Mouse (Mus musculus) hindbrain, postnatal 0 days (tissue): ENCODE measurements around the gene Cct8. TPM values are rescaled to one million over a fixed set of nuclear protein-coding genes. Genes with fewer than 3 reads are reported as not detected.

Source experiments
- ATAC-seq: fragments of 200-750 bp; cut with Nextera tagmentation; 2 replicates; pipeline ENCODE4 v1.8.0; 2017; ENCODE audit warnings: mild to moderate bottlenecking, moderate TSS enrichment, moderate library complexity
- DNase-seq: peaks from one replicate; pipeline ENCODE4 v3.0.0-alpha.2; 2015; ENCODE audit warnings: low spot score
- H3K27ac ChIP-seq: fragments of 300-500 bp; sonication (generic); 2 replicates; pipeline ENCODE4 v1.5.1; 2014; ENCODE audit warnings: mild to moderate bottlenecking
- H3K27me3 ChIP-seq: fragments of 300-500 bp; sonication (generic); 2 replicates; pipeline ENCODE4 v1.6.1; 2014; ENCODE audit warnings: low read length, mixed read lengths; ENCODE audit not compliant: insufficient read depth
- H3K36me3 ChIP-seq: fragments of 300-500 bp; sonication (generic); 2 replicates; pipeline ENCODE4 v1.6.1; 2014; ENCODE audit warnings: low read length, mixed read lengths; ENCODE audit not compliant: insufficient read depth
- H3K4me1 ChIP-seq: fragments of 300-500 bp; sonication (generic); 2 replicates; pipeline ENCODE4 v1.6.1; 2014; ENCODE audit warnings: antibody characterized with exemption, low read length, mixed read lengths; ENCODE audit not compliant: insufficient read depth
- H3K4me2 ChIP-seq: fragments of 300-500 bp; sonication (generic); 2 replicates; pipeline ENCODE4 v1.6.1; 2014; ENCODE audit warnings: low read depth, mild to moderate bottlenecking, low read length, moderate library complexity, mixed read lengths
- H3K4me3 ChIP-seq: fragments of 300-500 bp; sonication (generic); 2 replicates; pipeline ENCODE4 v1.5.1; 2014; ENCODE audit warnings: low read length
- H3K9ac ChIP-seq: fragments of 300-500 bp; sonication (generic); replicated peaks from 2 replicates; pipeline ENCODE4 v1.6.1; 2014; ENCODE audit warnings: mild to moderate bottlenecking, low read length, moderate library complexity, mixed read lengths
- H3K9me3 ChIP-seq: fragments of 300-500 bp; sonication (generic); 2 replicates; pipeline ENCODE4 v1.6.1; 2016; ENCODE audit warnings: low read length, mixed read lengths
- CTCF ChIP-seq: IDR thresholded peaks from 2 replicates; pipeline ENCODE4 v1.5.1; 2016; ENCODE audit warnings: antibody characterized with exemption, control low read depth, low read depth
- WGBS: fragments of 180-500 bp; shearing (Covaris S2); extraction: QIAGEN DNeasy Blood & Tissue Kit; methylation state at CpG from one replicate; pipeline ENCODE4 v1.1.7; 2014; 5-methylcytosine and 5-hydroxymethylcytosine counted together
- polyA plus RNA-seq: library from polyadenylated mRNA; unstranded; fragments of >200 nt; fragmentation: Nextera tagmentation; extraction: Ambion mirVana; gene quantifications from 2 replicates; pipeline ENCODE4 v1.2.1, GENCODE M21; 2015
- total RNA-seq: library from RNA; depleted of rRNA; stranded (reverse); fragments of >200 nt; gene quantifications from 2 replicates; pipeline ENCODE4 v1.2.3, GENCODE M21; 2014; rRNA removed

Gene Cct8
- total and polyA plus RNA-seq, 2 experiments from 2014 or later: 91.4 to 343 TPM

GRCm38 (mm10) chr16:87440184-87440686, 55.4 kb downstream of the Cct8 start, which contains the start of gene Rwdd2b:
Gene Rwdd2b (minus strand): TSS chr16:87440573.
- H3K27ac ChIP-seq: peak within 1 kb of the TSS; percentile 95
- WGBS: under 1% methylated on average over 38 of the region's 38 CpGs
- H3K36me3 ChIP-seq: peaks cover 7% of the 10 kb centered on the region; the same call in 1 of the 2 replicates
- DNase-seq: peak; percentile 96
- ATAC-seq: peak; percentile 97
- peaks cover 6% of the 10 kb centered on the region for H3K4me1 ChIP-seq
- no peak for TF ChIP-seq CTCF
- peak within 1 kb of the TSS; percentile 75 for H3K4me2 ChIP-seq
- H3K9ac ChIP-seq: peak within 1 kb of the TSS; percentile 86
- no peaks in the 10 kb centered on the region for H3K9me3 ChIP-seq
- peak within 1 kb of the TSS; percentile 85 for H3K4me3 ChIP-seq
- no peaks in the 10 kb centered on the region for H3K27me3 ChIP-seq

- Histone ChIP-seq H3K9ac (no peak overlapping the region), H3K4me3 (no peak overlapping the region), H3K4me1 (peaks cover 6% of the 10 kb centered on the region), H3K9me3 (no peaks in the 10 kb centered on the region), H3K36me3 (peaks cover 7% of the 10 kb centered on the region; the same call in 1 of the 2 replicates), H3K27ac (no peak overlapping the region), H3K27me3 (no peaks in the 10 kb centered on the region), H3K4me2 (no peak overlapping the region)
- ATAC-seq (no peak), DNase-seq (no peak)
- no peak for TF ChIP-seq CTCF
- WGBS: 90% methylated on average over 8 of the region's 8 CpGs
These were observed 57.0 kb downstream of the Cct8 start for GRCm38 (mm10) chr16:87438697-87439096.

GRCm38 (mm10) chr16:87437096-87437495, 58.6 kb downstream of the Cct8 start:
- peaks cover 7% of the 10 kb centered on the region; the same call in 1 of the 2 replicates for H3K36me3 ChIP-seq
- DNase-seq (no peak), ATAC-seq (no peak)
- no peak overlapping the region for H3K4me3 ChIP-seq
- H3K9me3 ChIP-seq: no peaks in the 10 kb centered on the region
- WGBS: 92% methylated on average over 21 of the region's 21 CpGs
- H3K27me3 ChIP-seq: no peaks in the 10 kb centered on the region
- no peak overlapping the region for H3K27ac ChIP-seq
- peaks cover 6% of the 10 kb centered on the region for H3K4me1 ChIP-seq
- H3K4me2 ChIP-seq: no peak overlapping the region
- H3K9ac ChIP-seq: no peak overlapping the region
- no peak for TF ChIP-seq CTCF

- WGBS: 85% methylated on average over 13 of the region's 13 CpGs
- no peaks in the 10 kb centered on the region for H3K4me1 ChIP-seq
- ATAC-seq: no peak
- no peak for DNase-seq
- no peak overlapping the region for H3K9ac ChIP-seq
- no peak for TF ChIP-seq CTCF
- H3K4me2 ChIP-seq: no peak overlapping the region
- no peaks in the 10 kb centered on the region for H3K9me3 ChIP-seq
- no peak overlapping the region for H3K4me3 ChIP-seq
- no peaks in the 10 kb centered on the region for H3K27me3 ChIP-seq
- H3K36me3 ChIP-seq: peaks cover 7% of the 10 kb centered on the region; the same call in 1 of the 2 replicates
- no peak overlapping the region for H3K27ac ChIP-seq
These were observed 60.1 kb downstream of the Cct8 start for GRCm38 (mm10) chr16:87435411-87436205.

GRCm38 (mm10) chr16:87434946-87435345, 60.7 kb downstream of the Cct8 start:
- TF ChIP-seq CTCF: no peak
- no peak overlapping the region for H3K4me2 ChIP-seq
- H3K27ac ChIP-seq: no peak overlapping the region
- H3K9ac ChIP-seq: no peak overlapping the region
- ATAC-seq (no peak), DNase-seq (no peak)
- no peaks in the 10 kb centered on the region for H3K4me1 ChIP-seq
- no peaks in the 10 kb centered on the region for H3K9me3 ChIP-seq
- WGBS: 81% methylated on average over 6 of the region's 6 CpGs
- no peaks in the 10 kb centered on the region for H3K27me3 ChIP-seq
- peaks cover 7% of the 10 kb centered on the region; the same call in 1 of the 2 replicates for H3K36me3 ChIP-seq
- no peak overlapping the region for H3K4me3 ChIP-seq

GRCm38 (mm10) chr16:87434266-87434665, 61.4 kb downstream of the Cct8 start:
- no peak for DNase-seq
- Histone ChIP-seq H3K27ac (no peak overlapping the region), H3K36me3 (peaks cover 7% of the 10 kb centered on the region; the same call in 1 of the 2 replicates), H3K9ac (no peak overlapping the region), H3K27me3 (no peaks in the 10 kb centered on the region), H3K9me3 (no peaks in the 10 kb centered on the region), H3K4me3 (no peak overlapping the region), H3K4me2 (no peak overlapping the region), H3K4me1 (no peaks in the 10 kb centered on the region)
- 88% methylated on average over 7 of the region's 7 CpGs for WGBS
- no peak for TF ChIP-seq CTCF
- no peak for ATAC-seq

Other genes with a start within 250 kb of the Cct8 start
- gene N6amt1, start 141.7 kb downstream of the Cct8 start, total RNA-seq: 7.8 and 10.0 TPM in 2 replicates
- gene N6amt1, start 141.7 kb downstream of the Cct8 start, polyA plus RNA-seq: 33.8 and 34.6 TPM in 2 replicates
- gene Ltn1, start 63.3 kb downstream of the Cct8 start, total RNA-seq: 15.4 and 16.2 TPM in 2 replicates
- gene Ltn1, start 63.3 kb downstream of the Cct8 start, polyA plus RNA-seq: 18.2 and 19.0 TPM in 2 replicates
- gene Rwdd2b, start 55.3 kb downstream of the Cct8 start, total RNA-seq: 3.8 and 9.4 TPM in 2 replicates
- 15.9 and 16.8 TPM in 2 replicates for gene Rwdd2b, start 55.3 kb downstream of the Cct8 start, polyA plus RNA-seq
- gene Usp16, start 41.2 kb downstream of the Cct8 start, total RNA-seq: 15.6 and 32.2 TPM in 2 replicates
- gene Usp16, start 41.2 kb downstream of the Cct8 start, polyA plus RNA-seq: 42.9 and 43.3 TPM in 2 replicates
- gene Map3k7cl, start 57.5 kb upstream of the Cct8 start, total RNA-seq: 0.26 TPM in 1 of 2 replicates, not detected in the other
- 0.14 and 0.18 TPM in 2 replicates for gene Map3k7cl, start 57.5 kb upstream of the Cct8 start, polyA plus RNA-seq
- gene Bach1, start 203.1 kb upstream of the Cct8 start, total RNA-seq: 34.2 and 44.5 TPM in 2 replicates
- 12.3 and 13.1 TPM in 2 replicates for gene Bach1, start 203.1 kb upstream of the Cct8 start, polyA plus RNA-seq